Mouse (Mus musculus) liver, embryonic 14.5 days (tissue): ENCODE data around the gene C2cd2.

ENCODE experiments used
- CTCF ChIP-seq: IDR thresholded peaks from 2 replicates; pipeline ENCODE4 v1.5.1; 2016; ENCODE audit warnings: antibody characterized with exemption, low read depth, control low read depth
- EP300 ChIP-seq: IDR thresholded peaks from 2 replicates; pipeline ENCODE4 v1.6.1; 2016; ENCODE audit warnings: antibody characterized with exemption, low read depth

GRCm38 (mm10) chr16:97921961-97922778 is 40.2 kb downstream of the C2cd2 start:
- no peak for TF ChIP-seq CTCF
- no peak for TF ChIP-seq EP300
